Mouse (Mus musculus) ovary, postnatal 36 days (tissue): ENCODE data around the gene C2cd4b.
A peak's percentile ranks its signal among the peaks of the same experiment; 100 is the strongest.

Source experiments
- DNase-seq: peaks from one replicate; pipeline ENCODE4 v3.0.0; 2022; ENCODE audit warnings: low spot score, mixed read lengths

C2cd4b gene

DNA sequence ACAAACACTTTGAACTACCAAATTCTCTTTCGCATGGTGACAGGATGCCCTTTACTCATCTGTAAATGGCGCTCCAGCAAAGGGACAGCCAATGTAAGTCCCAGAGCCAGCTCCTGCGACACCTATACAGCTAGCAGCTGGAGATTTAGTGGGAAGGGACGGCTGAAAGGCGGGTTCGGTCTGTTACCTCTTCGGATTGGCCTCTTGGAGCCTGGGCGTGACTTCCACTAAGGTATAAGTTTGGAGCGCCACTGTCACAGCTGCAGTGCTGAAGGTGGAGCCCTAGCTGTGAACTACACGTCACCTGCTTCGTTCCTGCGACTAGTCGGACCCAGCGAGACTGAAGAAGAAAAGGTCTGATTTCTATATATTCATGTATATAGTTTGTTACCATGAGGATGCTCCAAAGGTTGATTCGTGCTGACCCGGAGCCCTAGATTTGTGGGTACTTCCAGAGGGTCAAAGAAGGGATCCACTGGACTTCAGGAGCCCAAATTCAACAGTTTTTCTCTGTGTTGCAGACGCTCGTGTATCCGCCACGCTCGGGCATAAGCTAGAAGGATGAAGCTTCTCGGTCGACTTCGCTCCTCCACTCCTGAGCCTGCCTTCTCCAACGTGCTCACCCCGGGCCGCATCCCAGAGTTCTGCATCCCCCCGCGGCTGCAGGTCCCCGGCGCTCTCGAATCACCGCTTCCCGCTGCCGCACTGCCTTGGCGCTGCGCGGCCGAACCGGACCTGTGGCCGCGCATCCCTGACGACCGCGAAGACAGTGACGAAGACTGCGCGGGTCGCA, at the start of gene C2cd4b:
C2cd4b (plus strand) TSS at position 275 of the 793 bp plus-strand sequence.
- peak; percentile 17 for DNase-seq

DNA sequence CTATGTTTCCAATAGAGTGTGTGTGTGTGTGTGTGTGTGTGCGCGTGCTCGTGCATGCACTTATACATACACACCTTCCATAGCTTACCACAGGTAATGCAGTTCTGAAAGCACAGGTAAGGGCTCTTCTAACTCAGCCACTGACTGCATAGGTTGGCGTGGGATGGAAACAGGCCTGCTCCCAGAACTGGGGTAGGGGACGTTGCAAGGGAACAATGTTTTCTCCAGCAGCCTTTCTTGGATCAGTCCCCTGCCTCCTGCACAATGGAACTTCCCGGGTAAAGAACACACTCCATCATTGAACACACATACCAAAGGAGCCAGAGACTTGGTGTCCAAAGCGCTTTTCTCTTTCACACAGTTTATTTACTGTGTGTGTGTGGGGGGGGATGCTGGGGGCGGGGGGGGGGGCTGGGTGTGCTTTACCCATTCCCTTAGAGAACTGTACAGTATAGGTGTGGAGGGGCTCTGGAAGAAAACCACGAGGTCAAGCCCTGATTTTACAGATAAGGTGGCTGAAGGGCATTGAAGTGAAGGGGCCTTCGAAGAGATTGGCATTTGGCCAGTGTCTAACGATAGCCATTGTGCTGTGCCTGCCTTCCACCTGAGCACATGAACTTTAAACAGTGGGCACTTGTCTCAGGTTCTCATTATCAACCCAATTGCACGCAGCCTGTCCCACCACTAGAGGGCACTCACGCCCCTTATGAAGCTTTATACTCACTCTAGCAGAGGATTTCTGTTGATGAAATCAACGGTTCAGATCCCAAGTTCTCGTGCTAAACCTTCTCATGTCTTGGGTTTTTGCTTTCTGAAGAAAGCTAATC, 48.0 kb upstream of the C2cd4b start:
- DNase-seq = peak; percentile 56

DNA sequence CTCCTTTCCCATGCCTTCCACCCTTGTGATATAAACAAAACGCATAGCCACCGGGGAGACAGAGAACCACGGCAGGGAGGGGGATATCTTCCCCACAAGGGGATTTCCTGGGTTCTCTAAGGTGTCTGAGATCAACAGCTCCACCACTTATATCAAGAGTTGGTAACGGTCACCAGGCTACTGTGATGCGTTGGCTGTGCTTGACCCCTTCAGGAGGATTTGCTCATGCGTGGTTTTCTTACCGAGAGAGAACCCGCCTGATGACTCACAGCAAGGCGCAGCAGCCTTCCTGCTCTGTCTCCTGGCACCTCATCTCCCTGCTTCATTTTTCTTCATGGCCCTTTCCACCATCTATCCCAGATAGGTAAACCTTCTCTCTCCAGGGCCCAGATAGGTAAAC, 47.1 kb upstream of the C2cd4b start:
- DNase-seq = no peak

GRCm38 (mm10) chr9:67717081-67717480, 42.2 kb upstream of the C2cd4b start:
- DNase-seq = no peak

DNA sequence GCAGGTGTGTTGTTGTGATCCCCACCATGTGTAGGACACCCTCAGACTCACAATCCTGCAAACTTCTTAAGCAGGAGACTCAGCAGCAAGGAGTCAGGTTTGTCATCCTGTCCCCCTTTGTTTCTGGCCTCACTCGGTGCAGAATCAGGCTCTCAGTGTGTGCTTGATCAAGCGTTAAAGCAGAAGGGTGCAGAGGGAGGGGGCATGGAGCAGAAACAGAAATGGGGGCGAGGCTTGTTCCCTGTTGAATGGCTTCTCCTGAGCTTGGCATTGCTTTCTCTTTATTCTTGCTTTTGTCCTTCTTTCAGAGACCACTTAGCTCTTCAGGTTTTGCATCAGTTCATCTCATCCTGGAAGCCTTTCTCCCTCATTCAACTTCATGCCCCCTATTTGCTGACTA, 40.6 kb upstream of the C2cd4b start:
- DNase-seq = no peak

GRCm38 (mm10) chr9:67720150-67720549, 39.1 kb upstream of the C2cd4b start:
- no peak for DNase-seq

DNA sequence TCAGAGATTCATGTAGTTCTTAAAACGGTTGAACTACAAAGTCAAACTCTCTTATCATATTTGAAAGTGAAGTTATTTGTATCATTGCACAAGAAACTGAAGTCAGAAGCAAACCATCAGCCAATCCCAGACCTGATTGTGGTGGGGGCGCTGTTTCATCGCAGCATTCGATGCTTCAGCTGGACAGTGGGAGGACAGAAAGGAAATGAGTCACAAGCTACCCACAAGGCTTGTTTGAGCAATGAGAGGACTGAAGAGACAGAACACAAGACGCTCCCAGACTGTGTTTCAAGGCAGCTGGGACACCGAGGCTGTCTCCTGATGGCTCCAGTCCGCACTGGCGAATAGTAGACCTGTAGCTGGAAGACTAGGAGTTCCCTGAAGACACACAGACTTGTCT, 36.9 kb upstream of the C2cd4b start:
- DNase-seq = no peak

DNA sequence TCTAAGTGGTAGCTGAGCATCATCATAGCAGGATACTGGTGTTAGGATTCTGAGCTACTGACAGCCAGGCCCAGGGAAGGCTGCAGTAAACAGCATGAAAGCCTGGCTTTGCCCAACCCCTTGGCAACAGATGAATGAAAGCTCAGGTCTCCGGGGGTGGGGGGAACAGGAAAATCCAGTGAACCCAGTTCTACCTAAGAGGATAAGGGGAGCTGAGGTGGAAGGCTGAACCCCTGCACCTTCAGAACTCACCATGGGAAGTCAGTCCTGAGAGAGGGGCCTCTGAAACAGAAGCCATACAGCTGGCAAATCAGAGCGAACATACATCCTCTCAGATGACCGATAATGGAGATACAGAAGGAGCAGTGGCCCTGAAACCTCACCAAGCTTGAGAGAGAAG, 34.0 kb upstream of the C2cd4b start:
- no peak for DNase-seq

DNA sequence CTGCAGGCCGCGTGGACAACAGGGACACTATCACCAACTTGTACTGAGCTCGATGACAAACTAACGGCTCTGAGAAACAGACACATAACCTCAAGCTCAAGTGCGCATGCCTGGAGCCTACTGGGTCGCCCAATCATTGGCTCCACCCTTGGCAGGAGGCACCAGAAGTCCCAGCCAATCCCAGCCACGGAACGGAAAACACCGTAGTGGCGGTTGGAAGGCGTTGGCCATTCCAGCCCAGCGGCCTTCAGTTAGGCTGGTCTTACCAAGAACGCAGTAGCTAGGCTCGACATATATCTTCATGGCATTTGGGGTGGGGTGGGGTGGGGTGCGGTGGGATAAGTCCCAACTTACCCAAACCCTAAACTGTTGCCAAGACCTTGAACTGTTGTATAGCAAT, 25.5 kb upstream of the C2cd4b start:
- no peak for DNase-seq

DNA sequence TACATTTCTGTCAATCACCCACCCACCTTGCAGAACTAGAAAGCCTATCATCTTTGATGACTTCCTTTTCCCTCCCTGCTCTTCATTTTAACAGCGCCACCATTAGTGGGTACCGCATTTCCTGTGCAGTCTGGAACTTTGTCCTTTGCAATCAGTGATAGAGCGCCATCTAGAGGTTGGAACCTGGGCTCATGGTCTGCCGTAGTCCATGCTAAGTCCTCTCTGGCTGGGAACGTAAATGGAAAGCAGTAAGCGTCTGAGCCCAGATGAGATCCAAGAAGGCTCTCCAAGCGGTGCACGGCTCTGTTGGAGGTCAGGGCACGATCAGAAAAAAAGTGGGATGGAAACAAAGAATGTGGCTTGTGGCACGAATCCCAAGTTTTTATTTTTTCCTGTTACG, 23.8 kb upstream of the C2cd4b start:
- peak; percentile 23 for DNase-seq

DNA sequence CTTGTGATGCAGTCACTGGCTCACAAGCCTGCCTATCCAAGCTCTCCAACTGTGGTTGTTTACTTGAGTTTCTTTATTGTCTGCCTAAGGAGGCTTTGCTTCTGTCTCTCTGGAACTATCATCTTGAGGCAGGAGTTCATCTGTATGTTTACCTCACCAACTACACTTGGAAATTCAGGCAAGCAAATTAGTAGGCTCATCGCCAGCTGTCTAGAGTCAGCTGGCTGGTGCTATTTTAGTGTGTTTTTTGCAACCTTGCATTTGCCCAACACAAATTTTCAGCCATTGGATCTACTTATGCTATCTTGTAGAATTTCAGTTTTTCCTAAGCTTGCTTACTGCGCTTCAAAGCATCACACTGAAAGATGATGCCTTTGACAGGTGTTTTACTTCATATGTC, 18.0 kb upstream of the C2cd4b start:
- no peak for DNase-seq

GRCm38 (mm10) chr9:67753411-67754182, 5.6 kb upstream of the C2cd4b start:
- no peak for DNase-seq

- DNase-seq = no peak
Measured at GRCm38 (mm10) chr9:67754713-67755112, 4.5 kb upstream of the C2cd4b start.

DNA sequence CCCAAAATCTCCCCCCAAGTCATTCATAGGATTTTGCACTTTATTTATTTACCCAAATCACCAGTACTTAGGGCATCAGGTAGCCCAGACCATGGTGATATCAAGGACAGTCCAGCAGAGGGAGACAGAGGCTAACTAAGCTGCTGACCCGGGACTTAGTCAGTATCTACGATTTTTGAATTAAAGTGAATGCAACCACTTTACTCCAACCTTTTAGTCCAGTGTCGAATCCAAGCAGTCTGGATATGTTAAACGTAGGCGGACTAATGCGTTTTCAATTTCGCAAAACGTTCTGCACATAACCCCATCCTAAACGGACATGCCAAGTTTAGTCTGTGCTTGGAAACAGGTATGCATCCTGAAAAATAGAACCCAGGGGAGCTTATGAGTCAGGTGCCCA, 551 bp upstream of the C2cd4b start:
- peak; percentile 31 for DNase-seq

- DNase-seq = peak; percentile 54
Measured at GRCm38 (mm10) chr9:67759956-67760764, 923 bp downstream of the C2cd4b start.

- DNase-seq = no peak
Measured at GRCm38 (mm10) chr9:67760991-67761390, 1.8 kb downstream of the C2cd4b start.

DNA sequence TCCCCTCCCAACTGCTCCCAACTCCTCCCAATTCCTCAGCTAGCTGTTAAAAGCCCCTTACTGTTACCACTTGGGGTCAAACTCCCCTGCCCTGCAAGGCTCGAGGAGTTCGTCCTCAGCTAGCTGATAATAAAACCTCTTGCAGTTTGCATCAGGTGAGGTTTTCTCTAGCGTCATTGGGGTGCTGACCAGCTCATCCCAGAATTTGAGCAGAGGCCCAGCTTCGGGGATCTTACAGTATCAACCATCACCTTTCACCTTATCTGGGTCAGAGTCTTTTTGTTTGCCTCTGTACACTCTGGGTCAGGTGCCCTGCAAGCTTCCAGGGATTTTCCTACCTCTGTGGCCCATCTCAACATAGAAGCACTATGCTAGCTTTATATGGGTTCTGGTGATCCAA, 4.1 kb downstream of the C2cd4b start:
- DNase-seq = no peak

DNA sequence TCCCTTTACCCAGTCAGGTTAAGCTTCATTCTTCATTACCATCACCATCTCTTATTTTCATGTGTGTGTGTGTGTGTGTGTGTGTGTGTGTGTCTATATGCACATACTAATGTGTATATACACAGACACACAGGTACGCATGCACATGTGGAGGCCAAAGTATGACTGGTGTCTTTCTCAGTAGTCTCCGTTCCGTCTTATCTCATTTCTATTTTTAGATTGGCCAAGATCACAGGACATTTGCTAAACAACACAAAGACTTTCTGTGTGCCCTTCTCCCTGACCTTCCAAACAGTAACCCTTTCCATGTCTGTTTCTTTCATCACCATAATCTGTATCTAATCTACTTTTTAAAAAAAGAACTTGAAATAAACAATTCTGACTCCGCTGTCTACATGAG, 7.2 kb downstream of the C2cd4b start:
- DNase-seq = no peak

DNA sequence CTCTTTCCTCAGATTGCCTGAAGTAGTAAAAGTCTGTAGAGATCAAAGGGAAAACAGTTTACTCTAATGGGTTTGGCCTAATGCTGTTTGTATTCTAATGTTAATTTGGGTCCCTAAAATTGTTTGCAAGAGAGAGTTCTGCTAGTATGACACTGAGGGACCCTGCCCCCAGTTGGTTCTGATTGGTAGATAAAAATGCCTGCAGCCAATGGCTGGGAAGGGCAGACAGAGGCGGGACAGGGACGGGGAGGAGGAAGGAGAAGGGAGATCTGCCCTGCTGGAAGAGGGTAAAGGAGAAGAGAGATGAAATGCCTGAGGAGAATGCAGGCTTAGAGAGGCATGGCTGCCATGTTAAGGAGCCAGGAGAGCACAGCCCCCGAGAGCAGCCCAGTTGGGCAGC, 7.7 kb downstream of the C2cd4b start:
- no peak for DNase-seq

- no peak for DNase-seq
Measured at GRCm38 (mm10) chr9:67768843-67769242, 9.6 kb downstream of the C2cd4b start.

- DNase-seq = no peak
Measured at GRCm38 (mm10) chr9:67769401-67769800, 10.2 kb downstream of the C2cd4b start.

DNA sequence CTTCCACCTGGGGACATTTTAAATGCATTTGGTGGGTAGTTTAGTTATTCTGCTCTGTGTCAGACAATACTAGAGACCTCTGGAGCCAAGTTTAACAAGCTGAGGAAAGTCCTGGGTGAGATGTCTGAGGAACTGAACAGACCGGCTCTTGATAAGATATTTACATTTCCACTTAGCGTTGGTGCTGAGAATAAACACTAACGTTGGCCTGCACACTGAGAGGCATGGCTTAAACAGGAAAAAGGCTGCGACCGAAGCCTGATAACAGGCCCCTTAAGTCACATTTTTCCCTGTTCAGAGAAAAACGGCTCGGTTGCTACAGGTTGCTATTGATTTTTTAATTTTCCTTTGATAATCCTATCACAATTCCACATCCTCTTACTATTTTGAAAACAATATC, 12.1 kb downstream of the C2cd4b start:
- no peak for DNase-seq
